Mouse (Mus musculus) lung, adult 2 months (tissue): Measurements from ENCODE around the gene Slc10a6.

ENCODE experiments used
- CTCF ChIP-seq: fragments of 200-500 bp; IDR thresholded peaks from 2 replicates; pipeline ENCODE4 v1.5.1; 2011; ENCODE audit warnings: mild to moderate bottlenecking, low read length, control low read depth; ENCODE audit not compliant: insufficient read depth
- POLR2A ChIP-seq: fragments of 200-500 bp; IDR thresholded peaks from 2 replicates; pipeline ENCODE4 v1.6.1; 2011; ENCODE audit warnings: low read depth, mild to moderate bottlenecking, control low read depth, low read length, borderline replicate concordance; ENCODE audit errors: extremely low read depth

- TF ChIP-seq POLR2A: no peak
- TF ChIP-seq CTCF: no peak
Observed at GRCm38 (mm10) chr5:103614356-103614755, 14.8 kb downstream of the Slc10a6 start.
